Mouse (Mus musculus): ENCODE measurements around the gene B3galnt2. TPM values are rescaled to one million over a fixed set of nuclear protein-coding genes. Genes with fewer than 3 reads are reported as not detected.
"Not testable (repeated sequence)": the region's sequence is repeated elsewhere in the genome, so short reads cannot be mapped to it uniquely, and the experiment has no call there.

The B3galnt2 gene
- polyA plus RNA-seq, 1 experiment from 2014 or later, result 33.0 TPM

DNA sequence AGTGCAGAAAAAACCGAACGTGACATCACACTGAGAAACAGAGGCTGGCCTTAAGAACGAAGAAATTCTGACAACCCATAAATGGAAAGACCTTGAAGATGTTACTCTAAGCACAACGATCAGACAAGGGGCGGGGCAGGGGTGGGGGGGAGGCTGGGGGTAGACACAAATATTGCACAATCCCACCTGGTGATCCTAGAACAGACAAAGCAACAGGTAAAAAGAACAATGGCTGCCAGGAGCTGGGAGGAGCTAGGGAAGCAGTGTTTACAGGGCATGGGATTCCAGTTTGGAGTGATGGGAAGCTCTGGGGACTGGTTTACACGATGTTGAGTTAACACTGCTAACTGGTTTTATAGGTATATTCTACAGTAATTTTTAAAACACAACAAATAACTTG, 61.3 kb downstream of the B3galnt2 start:
- H3K4me3 ChIP-seq (ENCODE audit: low read depth, low read length), result no peak overlapping the region
- no peaks in the 10 kb centered on the region for H3K9me3 ChIP-seq (ENCODE audit: control insufficient read depth, low read length)
- no peaks in the 10 kb centered on the region for H3K4me1 ChIP-seq (replicated peaks; ENCODE audit: control insufficient read depth, insufficient read depth, low read length)
- ATAC-seq (ENCODE audit: low FRiP score), result no peak
- H3K27ac ChIP-seq (ENCODE audit: low read depth, low read length), result no peak overlapping the region
- no peak overlapping the region for H3K9ac ChIP-seq (ENCODE audit: low read depth, low read length)
- 97% methylated on average over 6 of the region's 6 CpGs for WGBS
- no peak for DNase-seq (ENCODE audit: low spot score)
- no peaks in the 10 kb centered on the region for H3K27me3 ChIP-seq (ENCODE audit: control insufficient read depth, insufficient read depth, low read length)
- H3K36me3 ChIP-seq (ENCODE audit: control insufficient read depth, insufficient read depth, low read length), result no peaks in the 10 kb centered on the region
- no peak overlapping the region for H3K4me2 ChIP-seq (replicated peaks; ENCODE audit: low read depth, low read length)

DNA sequence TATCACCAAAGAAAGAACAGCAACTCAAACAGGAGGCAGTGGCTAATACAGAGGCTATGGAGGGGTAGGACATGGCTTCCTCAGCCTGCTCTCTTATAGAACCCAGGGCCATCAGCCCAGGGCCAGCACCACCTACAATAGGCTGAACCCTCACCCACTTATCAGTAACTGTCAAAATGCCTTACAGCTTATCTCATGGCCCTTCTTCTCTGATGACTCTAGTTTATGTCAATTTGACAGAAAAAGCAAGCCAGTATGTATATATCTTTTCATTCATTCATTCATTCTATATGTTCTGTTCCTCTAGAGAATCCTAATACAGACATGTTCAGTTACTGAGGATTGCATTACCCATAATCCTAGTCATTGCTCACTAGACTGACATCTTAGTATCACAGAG, 64.0 kb downstream of the B3galnt2 start:
- Histone ChIP-seq H3K36me3 (ENCODE audit: control insufficient read depth, insufficient read depth, low read length) (no peaks in the 10 kb centered on the region), H3K4me3 (ENCODE audit: low read depth, low read length) (no peak overlapping the region)

DNA sequence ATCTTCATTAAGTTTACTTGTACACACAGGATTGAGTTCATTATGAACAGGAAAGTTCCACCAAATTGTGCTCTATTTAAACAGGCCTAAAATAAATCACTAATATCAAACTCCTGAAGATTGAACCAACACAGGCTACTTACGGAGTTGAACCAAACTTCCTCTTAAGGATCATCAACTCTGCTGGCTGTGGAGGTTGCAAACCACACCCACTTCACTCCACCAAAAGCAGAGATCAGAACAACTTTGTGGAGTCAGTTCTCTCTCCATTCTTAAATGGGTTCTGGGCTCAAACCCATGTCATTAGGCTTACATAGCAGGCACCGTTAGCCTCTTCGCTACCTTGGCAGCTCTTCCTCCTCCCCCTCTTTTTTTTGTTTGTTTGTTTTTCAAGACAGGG, 64.6 kb downstream of the B3galnt2 start:
- H3K27ac ChIP-seq (ENCODE audit: low read depth, low read length), result no peak overlapping the region
- no peaks in the 10 kb centered on the region for H3K27me3 ChIP-seq (ENCODE audit: control insufficient read depth, insufficient read depth, low read length)
- no peak overlapping the region for H3K9ac ChIP-seq (ENCODE audit: low read depth, low read length)
- no peak overlapping the region for H3K4me2 ChIP-seq (replicated peaks; ENCODE audit: low read depth, low read length)
- no peaks in the 10 kb centered on the region for H3K9me3 ChIP-seq (ENCODE audit: control insufficient read depth, low read length)
- H3K36me3 ChIP-seq (ENCODE audit: control insufficient read depth, insufficient read depth, low read length), result no peaks in the 10 kb centered on the region
- H3K4me1 ChIP-seq (replicated peaks; ENCODE audit: control insufficient read depth, insufficient read depth, low read length), result no peaks in the 10 kb centered on the region
- DNase-seq (ENCODE audit: low spot score) (no peak), ATAC-seq (ENCODE audit: low FRiP score) (no peak)
- WGBS, result 97% methylated on average over 3 of the region's 3 CpGs
- H3K4me3 ChIP-seq (ENCODE audit: low read depth, low read length), result no peak overlapping the region

More for the DNA sequence above, 64.0 kb downstream of the B3galnt2 start:
- no peaks in the 10 kb centered on the region for H3K27me3 ChIP-seq (ENCODE audit: control insufficient read depth, insufficient read depth, low read length)
- no peak overlapping the region for H3K4me2 ChIP-seq (replicated peaks; ENCODE audit: low read depth, low read length)
- H3K4me1 ChIP-seq (replicated peaks; ENCODE audit: control insufficient read depth, insufficient read depth, low read length), result no peaks in the 10 kb centered on the region
- ATAC-seq (ENCODE audit: low FRiP score) (no peak), DNase-seq (ENCODE audit: low spot score) (no peak)
- H3K9me3 ChIP-seq (ENCODE audit: control insufficient read depth, low read length), result no peaks in the 10 kb centered on the region
- H3K9ac ChIP-seq (ENCODE audit: low read depth, low read length), result no peak overlapping the region
- H3K27ac ChIP-seq (ENCODE audit: low read depth, low read length), result no peak overlapping the region

DNA sequence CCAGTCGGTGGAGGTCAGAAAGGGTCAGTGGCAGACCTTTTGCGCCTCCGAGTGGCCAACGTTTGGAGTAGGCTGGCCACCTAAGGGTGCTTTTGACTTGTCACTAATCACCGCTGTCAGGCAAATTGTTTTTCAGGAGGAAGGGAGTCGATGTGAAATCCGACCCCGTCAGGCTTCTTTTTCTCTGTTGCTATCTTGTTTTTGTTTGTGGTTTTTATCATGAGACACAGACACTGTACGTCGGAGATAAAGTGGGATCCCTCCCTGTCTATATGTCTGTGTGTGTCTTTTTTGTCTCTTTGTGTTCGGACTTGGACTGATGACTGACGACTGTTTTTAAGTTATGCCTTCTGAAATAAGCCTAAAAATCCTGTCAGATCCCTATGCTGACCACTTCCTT, 67.1 kb downstream of the B3galnt2 start:
- not testable (repeated sequence) for H3K4me1 ChIP-seq (replicated peaks; ENCODE audit: control insufficient read depth, insufficient read depth, low read length); ATAC-seq (ENCODE audit: low FRiP score); H3K9me3 ChIP-seq (ENCODE audit: control insufficient read depth, low read length); H3K4me3 ChIP-seq (ENCODE audit: low read depth, low read length); H3K27ac ChIP-seq (ENCODE audit: low read depth, low read length); H3K9ac ChIP-seq (ENCODE audit: low read depth, low read length); DNase-seq (ENCODE audit: low spot score); H3K27me3 ChIP-seq (ENCODE audit: control insufficient read depth, insufficient read depth, low read length); H3K36me3 ChIP-seq (ENCODE audit: control insufficient read depth, insufficient read depth, low read length); H3K4me2 ChIP-seq (replicated peaks; ENCODE audit: low read depth, low read length)
- 81% methylated on average over 7 of the region's 12 CpGs for WGBS

DNA sequence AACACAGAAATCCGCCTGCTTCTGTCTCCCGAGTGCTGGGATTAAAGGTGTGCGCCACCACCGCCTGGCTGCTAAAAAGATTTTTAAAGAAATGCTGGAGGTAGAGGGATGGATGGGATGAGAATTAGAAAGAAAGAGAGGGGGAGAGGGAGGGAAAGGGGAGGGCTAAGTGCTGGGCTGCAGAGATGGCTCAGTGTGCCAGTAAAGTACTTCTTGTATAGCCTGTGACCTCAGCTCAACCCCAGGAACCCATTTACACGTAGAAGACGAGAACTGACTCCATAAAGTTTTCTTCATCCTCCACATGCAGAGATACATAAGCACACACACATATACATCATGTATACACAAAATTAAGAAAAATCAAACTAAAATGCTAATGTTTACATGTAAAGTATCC, 71.3 kb downstream of the B3galnt2 start:
- H3K4me3 ChIP-seq (ENCODE audit: low read depth, low read length), result no peak overlapping the region
- WGBS, result 91% methylated on average over 6 of the region's 6 CpGs
- H3K9me3 ChIP-seq (ENCODE audit: control insufficient read depth, low read length), result no peaks in the 10 kb centered on the region
- no peak overlapping the region for H3K9ac ChIP-seq (ENCODE audit: low read depth, low read length)
- DNase-seq (ENCODE audit: low spot score) (no peak), ATAC-seq (ENCODE audit: low FRiP score) (no peak)
- H3K27me3 ChIP-seq (ENCODE audit: control insufficient read depth, insufficient read depth, low read length), result no peaks in the 10 kb centered on the region
- H3K27ac ChIP-seq (ENCODE audit: low read depth, low read length), result no peak overlapping the region
- no peak overlapping the region for H3K4me2 ChIP-seq (replicated peaks; ENCODE audit: low read depth, low read length)
- no peaks in the 10 kb centered on the region; the same call in 1 of the 2 replicates for H3K36me3 ChIP-seq (ENCODE audit: control insufficient read depth, insufficient read depth, low read length)
- H3K4me1 ChIP-seq (replicated peaks; ENCODE audit: control insufficient read depth, insufficient read depth, low read length), result no peaks in the 10 kb centered on the region

DNA sequence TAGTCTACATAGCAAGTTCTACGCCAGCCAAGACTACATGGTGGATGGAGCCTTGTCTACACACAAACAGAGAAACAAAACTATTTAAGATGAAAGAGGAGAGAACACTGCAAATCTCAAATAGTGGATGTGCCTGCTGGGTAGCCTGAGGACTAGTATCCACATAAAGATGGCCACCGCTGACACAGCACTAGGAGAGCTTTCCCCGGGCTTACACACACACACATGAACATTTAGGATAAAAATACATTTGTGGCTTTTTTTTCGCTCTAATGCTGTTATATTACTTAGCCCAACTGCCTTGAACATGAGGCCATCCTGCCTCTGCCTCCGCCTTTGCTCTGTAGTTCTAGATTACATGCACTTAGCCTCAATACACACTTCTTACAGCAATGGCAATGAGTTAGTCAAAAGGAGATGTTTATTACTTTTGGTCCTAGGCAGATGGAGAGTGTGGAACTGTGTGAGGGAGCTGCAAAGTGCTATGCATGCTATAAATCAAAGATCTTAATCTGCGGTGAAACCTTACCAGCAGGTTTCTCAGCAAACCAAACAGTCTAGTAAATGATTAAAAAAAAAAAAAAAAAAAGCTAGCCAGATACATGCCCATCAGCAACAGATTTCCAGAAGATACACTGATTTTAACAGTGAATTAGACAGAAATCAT, 72.0 kb downstream of the B3galnt2 start:
- no peak for ATAC-seq (ENCODE audit: low FRiP score)
- Histone ChIP-seq H3K4me3 (ENCODE audit: low read depth, low read length) (no peak overlapping the region), H3K27me3 (ENCODE audit: control insufficient read depth, insufficient read depth, low read length) (no peaks in the 10 kb centered on the region), H3K4me1 (replicated peaks; ENCODE audit: control insufficient read depth, insufficient read depth, low read length) (no peaks in the 10 kb centered on the region), H3K4me2 (replicated peaks; ENCODE audit: low read depth, low read length) (no peak overlapping the region), H3K27ac (ENCODE audit: low read depth, low read length) (no peak overlapping the region), H3K36me3 (ENCODE audit: control insufficient read depth, insufficient read depth, low read length) (no peaks in the 10 kb centered on the region; the same call in 1 of the 2 replicates), H3K9me3 (ENCODE audit: control insufficient read depth, low read length) (no peaks in the 10 kb centered on the region), H3K9ac (ENCODE audit: low read depth, low read length) (no peak overlapping the region)
- DNase-seq (ENCODE audit: low spot score), result no peak
- WGBS, result 97% methylated on average over 6 of the region's 6 CpGs

DNA sequence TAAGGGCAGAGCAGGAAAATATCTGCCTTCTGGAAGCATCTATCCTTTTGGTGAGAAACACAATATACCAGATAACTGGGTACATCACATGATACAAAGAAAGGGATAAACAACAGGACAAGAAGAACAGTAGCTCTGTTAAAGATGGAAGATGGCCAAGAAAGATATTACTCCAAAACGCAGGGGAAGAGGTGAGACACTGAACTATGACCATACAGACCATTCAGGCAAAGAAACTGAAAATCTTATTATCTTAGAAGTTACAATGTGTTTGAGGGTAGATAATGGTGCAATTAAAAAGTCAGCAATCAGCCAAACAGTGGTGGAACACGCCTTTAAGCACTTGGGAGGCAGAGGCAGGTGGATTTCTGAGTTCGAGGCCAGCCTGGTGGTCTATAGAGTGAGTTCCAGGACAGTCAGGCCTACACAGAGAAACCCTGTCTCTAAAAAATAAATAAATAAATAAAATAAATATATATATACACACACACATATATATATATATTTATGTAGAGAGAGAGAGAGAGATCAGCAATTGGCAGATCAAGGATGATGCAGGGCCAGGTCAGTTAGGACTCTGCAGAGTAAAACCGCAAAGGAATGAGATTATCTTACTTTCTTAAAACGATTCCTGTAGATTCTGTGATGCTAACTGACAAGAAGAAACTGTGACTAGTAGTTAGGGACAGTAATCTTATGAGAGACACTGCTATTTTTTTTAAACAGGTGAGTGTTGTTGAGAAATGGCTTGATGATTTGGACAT, 79.2 kb downstream of the B3galnt2 start:
- H3K27me3 ChIP-seq (ENCODE audit: control insufficient read depth, insufficient read depth, low read length), result no peaks in the 10 kb centered on the region

DNA sequence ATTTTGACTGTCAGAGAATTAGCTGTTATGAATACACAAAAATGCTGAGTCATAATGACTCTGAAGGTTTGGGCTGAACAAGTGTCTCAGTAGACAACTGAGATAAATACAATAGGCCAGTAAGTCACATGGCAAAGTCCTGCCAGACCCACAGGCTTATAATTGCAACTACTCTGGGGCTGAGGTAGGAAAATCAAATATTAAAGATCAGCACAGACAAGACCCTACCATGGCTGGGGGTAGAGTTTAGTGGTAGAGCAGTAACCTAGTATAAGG, 79.7 kb downstream of the B3galnt2 start:
- no peak overlapping the region for H3K4me2 ChIP-seq (replicated peaks; ENCODE audit: low read depth, low read length)
- no peak overlapping the region for H3K4me3 ChIP-seq (ENCODE audit: low read depth, low read length)
- H3K36me3 ChIP-seq (ENCODE audit: control insufficient read depth, insufficient read depth, low read length), result no peaks in the 10 kb centered on the region
- ATAC-seq (ENCODE audit: low FRiP score) (no peak), DNase-seq (ENCODE audit: low spot score) (no peak)
- no peaks in the 10 kb centered on the region for H3K27me3 ChIP-seq (ENCODE audit: control insufficient read depth, insufficient read depth, low read length)
- no peaks in the 10 kb centered on the region for H3K9me3 ChIP-seq (ENCODE audit: control insufficient read depth, low read length)
- no peak overlapping the region for H3K9ac ChIP-seq (ENCODE audit: low read depth, low read length)
- no peaks in the 10 kb centered on the region for H3K4me1 ChIP-seq (replicated peaks; ENCODE audit: control insufficient read depth, insufficient read depth, low read length)
- H3K27ac ChIP-seq (ENCODE audit: low read depth, low read length), result no peak overlapping the region

More for the DNA sequence above, 79.2 kb downstream of the B3galnt2 start:
- Histone ChIP-seq H3K4me3 (ENCODE audit: low read depth, low read length) (no peak overlapping the region), H3K4me2 (replicated peaks; ENCODE audit: low read depth, low read length) (no peak overlapping the region), H3K9me3 (ENCODE audit: control insufficient read depth, low read length) (no peaks in the 10 kb centered on the region), H3K4me1 (replicated peaks; ENCODE audit: control insufficient read depth, insufficient read depth, low read length) (no peaks in the 10 kb centered on the region), H3K9ac (ENCODE audit: low read depth, low read length) (no peak overlapping the region), H3K36me3 (ENCODE audit: control insufficient read depth, insufficient read depth, low read length) (no peaks in the 10 kb centered on the region), H3K27ac (ENCODE audit: low read depth, low read length) (no peak overlapping the region)
- WGBS, result 91% methylated on average over 5 of the region's 5 CpGs
- ATAC-seq (ENCODE audit: low FRiP score) (no peak), DNase-seq (ENCODE audit: low spot score) (no peak)

DNA sequence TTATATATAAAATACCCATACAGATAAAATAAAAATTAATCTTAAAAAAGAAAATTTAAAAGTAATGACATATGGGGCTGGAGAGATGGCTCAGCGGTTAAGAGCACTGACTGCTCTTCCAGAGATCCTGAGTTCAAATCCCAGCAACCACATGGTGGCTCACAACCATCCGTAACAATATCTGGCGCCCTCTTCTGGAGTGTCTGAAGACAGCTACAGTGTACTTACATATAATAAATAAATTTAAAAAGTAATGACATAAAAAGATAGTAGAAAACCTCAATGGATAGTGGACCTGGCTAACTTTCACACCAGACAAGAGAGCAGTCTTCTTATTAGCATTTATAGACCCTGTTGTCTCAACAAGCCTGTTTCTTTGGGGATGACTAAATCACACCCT, 81.1 kb downstream of the B3galnt2 start:
- not testable (repeated sequence) for DNase-seq (ENCODE audit: low spot score); H3K4me1 ChIP-seq (replicated peaks; ENCODE audit: control insufficient read depth, insufficient read depth, low read length); H3K9me3 ChIP-seq (ENCODE audit: control insufficient read depth, low read length); H3K36me3 ChIP-seq (ENCODE audit: control insufficient read depth, insufficient read depth, low read length); ATAC-seq (ENCODE audit: low FRiP score); H3K27ac ChIP-seq (ENCODE audit: low read depth, low read length); H3K27me3 ChIP-seq (ENCODE audit: control insufficient read depth, insufficient read depth, low read length); H3K4me3 ChIP-seq (ENCODE audit: low read depth, low read length); H3K9ac ChIP-seq (ENCODE audit: low read depth, low read length); H3K4me2 ChIP-seq (replicated peaks; ENCODE audit: low read depth, low read length)
- 89% methylated on average over 3 of the region's 3 CpGs for WGBS

All from hindbrain, embryonic 11.5 days (tissue).